Mouse (Mus musculus): ENCODE results near the gene Ankrd36. TPM values are rescaled to one million over a fixed set of nuclear protein-coding genes. Genes with fewer than 3 reads are reported as not detected.
"Not testable (repeated sequence)": the region's sequence is repeated elsewhere in the genome, so short reads cannot be mapped to it uniquely, and the experiment has no call there.

Gene Ankrd36
- not detected for total RNA-seq (2021)
- long read RNA-seq, experiment 1, result 0 reads
- long read RNA-seq, experiment 2, result 0 reads

GRCm38 (mm10) chr11:5569474-5569873 is at the start of gene Ankrd36:
Gene Ankrd36 (plus strand): TSS chr11:5569684.
- intact Hi-C loops (cut with DNase I), result no loop called here

GRCm38 (mm10) chr11:5520412-5521265 is 48.8 kb upstream of the Ankrd36 start, which contains the start of gene Xbp1:
Gene Xbp1 (plus strand): TSS chr11:5520659.
- intact Hi-C loops (cut with DNase I), result loop anchor here (10.0 kb wide), 1 partner anchor 364 kb away; no protein-coding TSS in a partner anchor
- peak; percentile 98 for DNase-seq

More at GRCm38 (mm10) chr11:5569474-5569873, at the start of gene Ankrd36:
- no peak for DNase-seq

- intact Hi-C loops (cut with DNase I), result loop anchor here (10.0 kb wide), 1 partner anchor 364 kb away; no protein-coding TSS in a partner anchor
- DNase-seq, result peak in 1 of 2 experiments; percentile 62
Observed at GRCm38 (mm10) chr11:5521266-5521515, 48.3 kb upstream of the Ankrd36 start.

DNA sequence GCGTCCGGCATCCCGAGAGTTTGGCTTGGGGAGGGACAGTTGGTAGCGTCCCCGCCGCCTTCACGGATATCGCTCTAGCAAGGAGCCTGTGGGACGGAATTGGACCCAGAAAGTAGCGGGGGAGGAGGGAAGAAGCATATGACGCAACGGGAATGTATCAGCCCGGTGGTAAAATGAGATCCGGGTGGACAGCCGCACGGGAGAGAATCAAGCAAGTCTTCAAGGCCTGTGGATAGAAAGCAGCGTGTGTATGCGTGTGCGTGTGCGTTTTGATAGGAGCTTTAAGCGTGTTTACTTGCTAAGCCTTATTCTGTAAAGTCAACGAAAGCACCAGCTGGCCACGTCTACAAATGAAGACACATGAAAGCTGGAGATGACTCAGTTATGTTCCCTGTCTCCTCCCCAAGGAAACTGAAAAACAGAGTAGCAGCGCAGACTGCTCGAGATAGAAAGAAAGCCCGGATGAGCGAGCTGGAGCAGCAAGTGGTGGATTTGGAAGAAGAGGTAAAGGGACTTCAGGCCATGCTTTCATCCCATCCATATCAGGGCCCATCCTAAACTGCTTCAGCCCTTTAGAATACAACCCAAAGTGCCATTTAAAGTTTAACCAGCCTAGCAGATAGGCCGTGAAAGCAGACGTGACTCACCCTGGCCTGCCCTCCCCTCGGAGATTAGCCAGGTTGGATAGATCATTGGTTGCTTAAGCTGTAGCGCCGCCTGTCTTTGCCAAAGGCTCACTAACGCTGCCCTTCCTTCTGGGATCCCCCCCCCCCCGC is 47.8 kb upstream of the Ankrd36 start:
- intact Hi-C loops (cut with DNase I), result loop anchor here (1.0 to 10.0 kb wide), 3 partner anchors 19 to 363 kb away; no protein-coding TSS in a partner anchor

DNA sequence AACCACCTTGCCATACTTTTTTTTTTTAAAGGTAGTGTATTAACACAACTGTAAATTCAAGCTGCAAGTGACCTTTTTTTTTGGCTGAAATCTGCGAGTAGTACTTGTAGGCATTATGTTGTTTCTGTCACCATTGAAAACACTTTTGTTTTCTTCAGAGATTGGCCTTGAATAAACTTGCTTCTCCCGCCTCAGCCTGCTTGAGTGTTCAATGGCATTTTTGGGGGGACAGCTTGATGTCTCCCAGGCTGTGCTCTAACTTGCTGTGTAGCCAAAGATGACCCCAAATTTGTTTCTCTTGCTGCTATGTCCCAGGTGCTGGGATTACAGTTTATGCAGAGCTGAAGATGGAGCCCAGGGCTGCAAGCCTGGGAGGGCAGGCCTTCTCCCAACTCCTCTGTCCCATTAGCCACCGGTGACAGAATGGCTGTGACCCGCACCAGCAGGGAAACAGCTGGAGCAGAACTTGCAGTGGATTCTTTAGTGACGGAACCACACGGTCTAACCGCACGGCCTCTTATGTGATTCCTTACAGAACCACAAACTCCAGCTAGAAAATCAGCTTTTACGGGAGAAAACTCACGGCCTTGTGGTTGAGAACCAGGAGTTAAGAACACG is 46.6 kb upstream of the Ankrd36 start:
- intact Hi-C loops (cut with DNase I), result loop anchor here (1.0 to 10.0 kb wide), 3 partner anchors 18 to 362 kb away; no protein-coding TSS in a partner anchor
- no peak for DNase-seq

More for the DNA sequence above, 47.8 kb upstream of the Ankrd36 start:
- DNase-seq, result peak; percentile 69 to 76

- no peak for DNase-seq
- intact Hi-C loops (cut with DNase I), result loop anchor here (10.0 kb wide), 1 partner anchor 359 kb away; no protein-coding TSS in a partner anchor
Observed at GRCm38 (mm10) chr11:5525418-5525817, 44.1 kb upstream of the Ankrd36 start.

DNA sequence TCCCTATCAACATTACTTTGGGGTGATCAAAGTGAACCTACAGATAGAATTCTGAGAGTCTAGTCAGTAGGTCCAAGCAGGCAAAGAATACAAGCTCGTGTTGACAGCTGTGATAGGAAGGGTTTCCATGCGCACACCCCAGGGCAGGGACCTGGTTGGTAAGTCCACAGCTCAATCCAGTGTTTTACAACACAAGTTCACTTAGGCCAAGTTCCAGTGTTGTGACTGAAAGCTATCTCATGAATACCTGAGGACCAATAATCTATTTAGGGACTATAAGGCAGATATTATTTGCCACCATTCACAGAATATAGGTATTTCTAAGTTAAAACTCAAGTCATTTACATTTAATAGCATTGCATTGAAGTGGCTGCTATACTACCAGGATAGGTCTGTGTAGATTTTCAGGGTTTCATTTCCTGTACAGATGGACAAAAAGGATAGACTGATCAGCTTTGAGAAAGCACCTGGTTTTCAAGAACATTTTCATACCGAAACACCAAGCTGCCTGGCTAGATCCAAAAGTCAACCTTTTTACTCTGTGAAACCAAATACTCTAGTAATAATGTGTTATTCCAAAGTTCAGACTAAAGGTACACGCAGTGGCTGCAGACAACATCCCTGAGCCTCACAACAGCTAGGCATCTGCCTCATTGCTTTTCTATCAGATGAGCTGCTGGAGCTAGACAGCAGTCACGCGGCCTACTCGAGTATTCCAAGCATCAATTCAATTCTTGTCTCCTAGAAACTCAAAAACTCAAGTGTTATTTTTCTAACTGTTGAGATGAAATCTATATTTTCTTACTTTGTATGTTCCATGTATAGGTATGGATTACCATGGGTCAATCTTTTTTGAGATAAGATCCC is 42.7 kb upstream of the Ankrd36 start:
- no peak for DNase-seq
- intact Hi-C loops (cut with DNase I), result loop anchor here (10.0 kb wide), 1 partner anchor 358 kb away; no protein-coding TSS in a partner anchor

DNA sequence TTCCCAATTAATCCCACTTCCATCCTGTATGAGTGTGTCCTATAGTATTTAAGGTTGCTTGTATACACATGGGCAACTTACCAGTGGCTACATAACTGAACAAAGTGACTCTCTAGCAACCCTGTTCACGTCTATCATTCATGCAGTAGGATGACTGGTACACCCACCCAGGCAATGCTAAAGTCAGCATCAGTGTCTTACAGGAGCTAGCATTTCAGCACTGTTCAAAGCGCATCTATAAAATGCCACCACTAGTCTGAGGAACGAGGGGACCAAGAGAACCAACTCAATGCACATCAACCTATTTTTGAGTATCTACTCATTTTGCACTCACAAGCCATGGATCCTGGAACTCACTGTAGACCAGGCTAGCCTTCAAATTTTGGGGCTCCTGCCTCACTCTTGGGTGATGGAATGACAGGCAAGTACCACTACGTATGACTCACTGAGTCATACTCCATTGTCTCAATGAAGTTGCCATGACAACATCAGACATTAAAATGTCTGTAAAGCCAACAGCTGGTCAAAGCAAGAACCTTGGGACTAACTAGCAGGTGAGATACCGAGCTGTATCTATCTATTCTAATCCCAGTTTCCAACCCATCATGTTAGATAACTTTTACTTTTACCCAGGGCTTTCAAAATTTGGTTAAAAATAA is 41.5 kb upstream of the Ankrd36 start:
- DNase-seq, result no peak
- intact Hi-C loops (cut with DNase I), result loop anchor here (10.0 kb wide), 1 partner anchor 357 kb away; no protein-coding TSS in a partner anchor

DNA sequence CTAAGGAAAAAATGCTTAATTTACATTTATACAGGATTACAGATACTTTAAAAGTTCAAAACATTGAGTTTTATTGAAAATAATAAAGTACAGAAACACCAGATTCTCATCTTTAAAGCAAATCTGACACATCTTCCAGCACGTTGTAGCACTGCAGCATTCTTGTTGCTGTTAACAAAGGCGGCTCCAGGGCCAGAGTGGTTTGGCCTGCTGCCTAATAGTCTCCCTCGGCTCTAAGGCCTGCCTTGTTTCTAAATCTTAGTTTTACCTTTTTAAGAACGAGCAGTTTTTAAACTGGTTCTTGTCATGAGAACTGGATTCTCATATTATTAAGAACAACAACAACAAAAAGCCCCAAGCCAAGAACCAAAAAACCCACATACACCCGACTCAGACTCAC is 40.6 kb upstream of the Ankrd36 start:
- intact Hi-C loops (cut with DNase I), result loop anchor here (10.0 kb wide), 1 partner anchor 356 kb away; no protein-coding TSS in a partner anchor

GRCm38 (mm10) chr11:5530172-5530571 is 39.3 kb upstream of the Ankrd36 start:
- intact Hi-C loops (cut with DNase I), result no loop called here
- DNase-seq, result no peak

More for the DNA sequence above, 40.6 kb upstream of the Ankrd36 start:
- no peak for DNase-seq

DNA sequence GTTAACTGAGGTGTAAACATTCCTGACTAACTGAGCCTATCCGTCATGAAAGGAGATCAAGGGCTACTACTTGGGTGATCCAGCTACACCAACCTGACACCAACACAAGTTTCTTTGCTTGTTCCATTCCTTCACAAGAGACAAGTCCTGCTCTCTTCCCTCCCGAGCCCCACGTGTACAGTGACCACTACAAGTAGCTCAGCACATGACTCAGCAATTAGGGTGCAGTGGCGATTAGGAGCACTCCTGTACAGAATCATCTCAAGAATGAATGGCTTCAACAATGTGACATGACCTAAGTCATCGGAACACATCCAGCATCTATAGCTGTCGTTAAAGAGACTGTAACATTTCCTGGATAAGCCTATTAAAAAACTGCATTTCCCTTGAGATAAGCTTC is 38.8 kb upstream of the Ankrd36 start:
- DNase-seq, result no peak
- intact Hi-C loops (cut with DNase I), result no loop called here

DNA sequence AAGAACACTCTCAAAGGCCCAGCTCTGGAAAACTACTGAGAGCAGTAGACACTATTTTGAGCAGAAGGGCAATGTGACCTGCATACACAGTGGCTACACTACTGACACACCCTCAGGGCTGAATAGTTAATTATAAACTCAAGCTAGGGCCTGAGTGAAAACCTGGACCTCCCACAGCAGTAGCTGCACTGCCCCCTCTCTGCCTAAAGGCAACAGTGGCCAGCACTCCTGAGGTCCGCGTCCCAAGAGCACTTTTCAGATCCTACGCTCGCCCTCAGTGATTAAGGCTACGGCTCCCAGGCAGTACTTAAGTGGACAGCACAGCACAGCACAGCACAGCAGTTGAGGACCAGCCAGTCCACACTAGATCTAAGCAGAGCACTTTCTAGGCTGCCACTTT is 36.4 kb upstream of the Ankrd36 start:
- DNase-seq, result no peak
- intact Hi-C loops (cut with DNase I), result no loop called here

DNA sequence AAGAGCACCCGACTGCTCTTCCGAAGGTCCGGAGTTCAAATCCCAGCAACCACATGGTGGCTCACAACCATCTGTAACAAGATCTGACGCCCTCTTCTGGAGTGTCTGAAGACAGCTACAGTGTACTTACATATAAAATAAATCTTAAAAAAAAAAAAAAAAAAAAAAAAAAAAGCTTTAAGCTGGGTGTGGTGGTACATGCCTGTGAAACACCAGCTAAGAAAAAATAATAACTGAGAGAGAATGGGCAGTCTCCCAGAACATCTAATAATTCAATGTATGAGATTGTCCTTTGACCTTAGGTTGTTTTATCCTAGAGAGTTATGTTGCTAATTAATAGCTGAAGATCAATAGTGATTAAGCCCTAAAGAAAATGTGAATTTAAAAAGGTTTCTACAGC is 32.0 kb upstream of the Ankrd36 start:
- intact Hi-C loops (cut with DNase I); DNase-seq: not testable (repeated sequence)

- DNase-seq, result no peak
- intact Hi-C loops (cut with DNase I), result loop anchor here (2.0 to 5.0 kb wide), 2 partner anchors 18 to 87 kb away; no protein-coding TSS in a partner anchor
Observed at GRCm38 (mm10) chr11:5540331-5540730, 29.2 kb upstream of the Ankrd36 start.

DNA sequence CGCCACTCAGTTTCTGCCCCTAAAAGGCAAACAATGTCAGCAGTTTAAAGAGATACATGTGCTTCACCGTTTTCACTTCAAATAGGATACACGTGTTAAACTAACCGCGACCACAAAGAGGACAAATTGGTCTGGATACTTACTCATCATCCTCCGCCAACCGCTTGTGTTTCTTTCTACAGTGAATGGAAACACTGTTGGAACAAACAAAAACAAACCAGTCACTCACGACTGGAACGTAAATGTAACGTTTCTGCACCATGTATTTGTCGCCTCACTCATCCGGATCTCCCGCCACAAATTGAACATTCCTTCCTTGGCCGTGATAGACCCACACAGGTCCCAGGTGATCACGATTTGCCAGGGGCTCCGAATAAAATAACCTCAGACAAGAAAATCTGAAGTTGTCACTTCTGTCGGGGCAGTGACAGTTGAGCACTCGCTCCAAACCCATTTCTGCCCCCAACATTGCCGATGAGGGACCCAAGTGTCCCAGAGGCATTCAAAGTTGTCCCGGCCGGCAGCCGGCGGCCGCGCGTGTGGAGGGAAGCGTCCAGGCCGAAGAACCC is 28.2 kb upstream of the Ankrd36 start:
- no peak for DNase-seq
- intact Hi-C loops (cut with DNase I), result loop anchor here (2.0 to 5.0 kb wide), 2 partner anchors 19 to 86 kb away; no protein-coding TSS in a partner anchor

- DNase-seq, result peak; percentile 88 to 89
- intact Hi-C loops (cut with DNase I), result loop anchor here (2.0 to 5.0 kb wide), 2 partner anchors 19 to 85 kb away; no protein-coding TSS in a partner anchor
Observed at GRCm38 (mm10) chr11:5541799-5542481, 27.5 kb upstream of the Ankrd36 start, which contains the start of gene Ccdc117. Gene Ccdc117 (minus strand): TSS chr11:5542187.

GRCm38 (mm10) chr11:5542482-5543185 is 26.9 kb upstream of the Ankrd36 start:
- intact Hi-C loops (cut with DNase I), result loop anchor here (5.0 kb wide), 1 partner anchor 85 kb away; no protein-coding TSS in a partner anchor
- DNase-seq, result no peak
